Mouse (Mus musculus) left cerebral cortex, adult 2 months (tissue): ENCODE measurements around the gene F12. TPM values are rescaled to one million over a fixed set of nuclear protein-coding genes. Genes with fewer than 3 reads are reported as not detected.

ENCODE experiments used
- DNase-seq, 2 experiments: peaks; one replicate each; pipeline ENCODE4 v3.0.0; 2021 to 2022; ENCODE audit warnings: low spot score in 2 of 2, mixed read lengths in 1 of 2; ENCODE audit errors: extremely low spot score in 1 of 2
- H3K27ac ChIP-seq: fragments of 200-600 bp; 2 replicates; pipeline ENCODE4 v1.8.1; 2022
- H3K4me3 ChIP-seq: fragments of 200-600 bp; 2 replicates; pipeline ENCODE4 v1.8.1; 2022
- CTCF ChIP-seq: fragments of 200-600 bp; IDR thresholded peaks from 2 replicates; pipeline ENCODE4 v1.8.1; 2022; ENCODE audit warnings: antibody characterized with exemption, mild to moderate bottlenecking, moderate library complexity
- intact Hi-C: fragments of 180-260 bp; cut with DNase I; formaldehyde crosslinking; loops from one replicate; pipeline ENCODE4 v1.15.1; 2025
- long read RNA-seq, 2 experiments: library from polyadenylated mRNA; stranded (forward); transcript quantifications; one replicate each; pipeline ENCODE4 v2.0.0; 2021; ENCODE audit warnings: borderline mapping rate in 2 of 2
- total RNA-seq, 2 experiments: library from RNA; stranded (reverse); gene quantifications; 2 replicates each; pipeline ENCODE4 v1.2.3; 2021

The F12 gene
- 1 to 10 TPM in 1 of 2 experiments, under 1 TPM in 1; 0.95 to 1.3 TPM for total RNA-seq
- long read RNA-seq, experiment 1, partial matches to known transcripts = 1 of 4 reads
- long read RNA-seq, experiment 1, other reads (novel, unspliced or antisense) = 3 of 4 reads
- long read RNA-seq, experiment 2, partial matches to known transcripts = 0 of 3 reads
- long read RNA-seq, experiment 2, other reads (novel, unspliced or antisense) = 3 of 3 reads

DNA sequence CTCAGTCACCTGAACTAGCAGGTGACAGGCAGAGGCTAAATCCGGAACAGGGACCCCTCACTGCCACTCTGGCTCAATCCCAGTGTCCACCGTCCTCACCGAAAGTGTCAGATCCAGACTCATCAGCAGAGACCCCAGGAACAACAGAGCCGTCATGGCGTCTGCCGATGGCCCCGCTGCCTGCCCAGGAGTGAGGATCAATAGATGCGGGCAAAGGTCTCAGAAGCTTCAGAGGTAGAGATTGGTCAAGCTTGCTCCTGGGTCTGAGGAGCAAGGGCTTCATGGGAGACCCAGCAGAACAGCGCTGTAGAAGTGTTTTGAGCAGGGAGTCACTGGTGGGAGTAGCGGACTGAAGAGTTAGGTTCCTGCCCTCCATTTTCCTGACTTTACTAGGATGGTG, at the start of gene F12:
Gene F12 (minus strand): TSS at position 181 of the 400 bp plus-strand sequence.
- TF ChIP-seq CTCF = no peak
- no peak for DNase-seq
- intact Hi-C loops = no loop called here
- H3K27ac ChIP-seq = no peak within 1 kb of the TSS
- H3K4me3 ChIP-seq = no peak within 1 kb of the TSS

DNA sequence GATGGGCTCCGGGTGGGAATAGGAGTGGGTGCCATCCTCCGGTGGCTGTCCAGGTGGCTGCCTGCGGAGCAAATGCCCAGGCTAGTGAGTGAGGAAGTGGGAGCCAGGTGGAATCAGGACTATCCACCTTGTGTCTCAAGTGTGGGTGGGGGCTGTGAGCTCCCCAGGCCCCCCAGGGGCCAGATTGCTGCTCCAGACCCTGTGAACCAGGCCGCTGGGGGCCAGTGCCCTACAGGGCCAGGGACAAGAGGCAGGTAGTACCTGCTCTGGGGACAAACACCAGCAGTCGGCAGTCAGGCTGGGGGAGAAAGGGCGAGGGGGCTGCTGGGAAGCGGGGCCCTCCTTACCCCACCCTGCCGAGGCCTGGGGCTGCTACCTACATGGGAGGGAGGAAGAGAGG, 49.7 kb upstream of the F12 start:
- DNase-seq = peak in 1 of 2 experiments; percentile 13
- intact Hi-C loops = no loop called here
- no peak overlapping the region for H3K4me3 ChIP-seq
- no peak overlapping the region for H3K27ac ChIP-seq
- TF ChIP-seq CTCF = no peak

DNA sequence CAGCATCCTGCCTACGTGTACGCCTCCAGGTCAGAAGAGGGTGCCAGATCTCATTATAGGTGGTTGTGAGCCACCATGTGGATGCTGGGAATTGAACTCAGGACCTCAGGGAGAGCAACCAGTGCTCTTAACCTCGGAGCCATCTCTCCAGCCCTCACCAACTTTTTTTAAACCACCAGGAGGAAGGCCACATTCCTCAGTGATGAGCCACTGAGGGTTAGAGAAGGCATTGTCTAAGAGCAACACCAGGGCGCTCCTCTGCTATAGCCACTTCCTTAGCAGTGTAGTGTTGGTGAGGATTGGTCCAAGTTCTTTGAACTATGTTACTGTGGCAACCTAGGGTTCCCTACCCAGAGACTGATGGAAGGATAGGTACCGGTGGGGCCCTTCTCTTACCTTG, 49.2 kb upstream of the F12 start:
- TF ChIP-seq CTCF = no peak
- Histone ChIP-seq H3K27ac (no peak overlapping the region; the same call in 1 of the 2 replicates), H3K4me3 (no peak overlapping the region)
- no peak for DNase-seq
- intact Hi-C loops = no loop called here

DNA sequence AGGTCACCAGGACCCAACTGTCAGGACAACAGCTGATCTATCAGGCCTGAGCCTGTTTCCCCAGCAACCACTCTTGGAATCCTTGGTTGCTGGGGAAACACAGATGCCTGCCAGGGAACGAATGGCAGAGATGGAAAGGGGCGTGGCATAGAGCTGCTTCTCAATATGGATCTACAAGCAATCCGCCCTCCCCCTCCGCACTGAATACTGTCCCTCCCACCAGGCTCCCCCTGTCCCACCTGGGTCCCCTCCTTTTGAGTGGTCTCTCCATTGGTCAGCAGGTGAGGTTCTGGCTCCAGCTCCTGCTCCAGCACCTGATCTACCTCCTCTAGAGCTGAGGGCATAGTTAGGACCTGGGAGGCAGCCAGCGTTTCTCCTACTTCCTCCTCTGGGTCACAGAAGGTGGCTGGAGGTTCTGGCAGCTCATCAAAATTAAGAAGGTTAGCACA, 48.1 kb upstream of the F12 start:
- DNase-seq = peak in 1 of 2 experiments; percentile 69
- no peak overlapping the region for H3K4me3 ChIP-seq
- H3K27ac ChIP-seq = peak overlapping the region; percentile 56
- intact Hi-C loops = loop anchor here (5.0 kb wide), 1 partner anchor 147 kb away; the partner anchor contains the start of gene Mxd3
- no peak for TF ChIP-seq CTCF

DNA sequence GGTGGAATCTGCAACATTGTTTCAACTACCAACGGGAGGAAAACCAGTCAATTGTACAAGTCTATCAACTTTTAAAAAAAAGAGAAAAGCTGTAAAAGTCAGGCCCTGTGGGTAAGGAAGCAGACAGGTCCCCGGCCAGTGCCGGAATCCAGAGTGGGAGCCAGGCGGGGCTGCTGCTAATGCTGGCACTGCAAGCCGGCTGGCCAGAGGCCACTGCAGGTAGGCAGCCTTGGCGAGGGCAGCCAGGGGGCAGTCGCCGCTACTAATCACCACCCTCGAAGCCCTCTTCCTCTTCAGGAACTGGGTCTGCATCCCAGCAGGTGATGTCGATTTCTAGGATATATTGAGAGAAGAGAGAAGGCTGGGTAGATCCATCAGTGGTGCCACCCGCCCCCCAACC, 47.4 kb upstream of the F12 start:
- intact Hi-C loops = loop anchor here (5.0 kb wide), 1 partner anchor 147 kb away; the partner anchor contains the start of gene Mxd3
- no peak for TF ChIP-seq CTCF
- no peak for DNase-seq
- Histone ChIP-seq H3K4me3 (no peak overlapping the region), H3K27ac (no peak overlapping the region; the same call in 1 of the 2 replicates)

DNA sequence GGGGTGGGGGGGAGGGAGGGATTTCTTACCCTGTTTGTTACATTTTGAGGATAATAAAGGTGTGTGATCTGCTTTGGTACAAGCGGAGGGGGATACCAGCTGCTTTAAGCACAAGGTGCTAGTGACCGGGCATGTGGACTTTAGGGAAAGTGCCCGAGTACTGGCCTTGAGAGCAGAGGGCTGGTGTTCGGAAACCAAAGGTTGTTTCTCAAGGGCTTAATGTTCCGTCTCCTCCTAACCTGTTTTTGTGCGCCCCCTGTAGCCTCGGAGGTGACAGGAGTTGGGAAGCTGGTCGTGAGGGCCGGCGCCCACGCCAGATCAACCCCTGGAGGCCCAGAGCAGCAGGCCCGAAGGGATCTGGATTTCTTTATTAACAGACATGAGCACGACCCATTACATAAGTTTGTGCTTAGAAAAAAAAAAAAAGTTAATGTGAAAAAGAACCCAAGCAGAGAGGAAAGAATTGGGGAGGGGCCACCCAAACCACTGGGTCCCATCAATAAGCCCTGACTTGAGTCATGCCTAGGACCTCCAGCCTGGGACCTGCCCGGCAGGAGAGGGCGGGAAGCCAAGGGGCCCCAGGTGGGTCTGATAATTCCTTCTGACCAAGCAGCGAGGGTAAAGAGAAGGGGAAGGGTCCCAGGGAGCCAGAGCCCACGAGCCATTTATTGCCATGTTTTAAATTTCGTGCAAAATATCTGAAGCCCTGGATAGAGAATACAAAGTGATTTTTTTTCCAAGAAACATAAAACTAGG, 46.7 kb upstream of the F12 start:
- DNase-seq = no peak
- peak overlapping the region; percentile 66 for H3K4me3 ChIP-seq
- peak; percentile 15 for TF ChIP-seq CTCF
- intact Hi-C loops = loop anchor here (5.0 kb wide), 1 partner anchor 146 kb away; the partner anchor contains the start of gene Mxd3
- H3K27ac ChIP-seq = peak overlapping the region; percentile 88

DNA sequence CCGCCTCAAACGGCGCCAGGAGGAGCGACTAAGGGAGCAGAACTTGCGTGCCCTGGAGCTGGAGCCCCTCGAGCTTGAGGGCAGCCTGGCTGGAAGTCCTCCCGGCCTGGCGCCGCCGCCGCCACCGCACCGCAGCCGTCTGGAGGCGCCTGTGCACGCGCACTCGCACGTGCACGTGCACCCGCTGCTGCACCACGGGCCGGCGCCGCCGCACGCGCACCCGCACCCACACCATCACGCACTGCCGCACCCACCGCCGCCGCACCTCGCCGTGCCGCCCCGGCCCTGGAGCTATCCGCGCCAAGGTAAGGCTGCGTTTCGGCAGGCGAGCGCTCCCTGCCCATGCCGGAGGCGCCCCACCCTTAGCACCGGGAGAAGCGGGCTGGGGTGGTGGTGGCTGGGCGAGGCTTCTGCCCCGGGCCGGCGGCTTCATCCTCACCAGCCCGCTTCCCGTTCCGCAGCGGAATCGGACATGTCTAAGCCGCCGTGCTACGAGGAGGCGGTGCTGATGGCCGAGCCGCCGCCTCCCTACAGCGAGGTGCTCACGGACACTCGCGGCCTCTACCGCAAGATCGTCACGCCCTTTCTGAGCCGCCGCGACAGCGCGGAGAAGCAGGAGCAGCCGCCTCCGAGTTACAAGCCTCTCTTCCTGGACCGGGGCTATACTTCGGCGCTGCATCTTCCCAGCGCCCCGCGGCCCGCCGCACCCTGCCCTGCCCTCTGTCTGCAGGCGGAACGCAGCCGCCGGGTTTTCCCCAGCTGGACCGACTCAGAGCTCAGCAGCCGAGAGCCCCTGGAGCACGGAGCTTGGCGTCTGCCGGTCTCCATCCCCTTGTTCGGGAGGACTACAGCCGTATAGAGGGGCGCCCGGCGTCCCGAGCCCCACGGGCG, 45.8 kb upstream of the F12 start:
- Histone ChIP-seq H3K27ac (peak overlapping the region; percentile 88), H3K4me3 (peak overlapping the region; percentile 66)
- peak; percentile 81 to 83 for DNase-seq
- TF ChIP-seq CTCF = no peak
- intact Hi-C loops = loop anchor here (5.0 kb wide), 1 partner anchor 145 kb away; the partner anchor contains the start of gene Mxd3

DNA sequence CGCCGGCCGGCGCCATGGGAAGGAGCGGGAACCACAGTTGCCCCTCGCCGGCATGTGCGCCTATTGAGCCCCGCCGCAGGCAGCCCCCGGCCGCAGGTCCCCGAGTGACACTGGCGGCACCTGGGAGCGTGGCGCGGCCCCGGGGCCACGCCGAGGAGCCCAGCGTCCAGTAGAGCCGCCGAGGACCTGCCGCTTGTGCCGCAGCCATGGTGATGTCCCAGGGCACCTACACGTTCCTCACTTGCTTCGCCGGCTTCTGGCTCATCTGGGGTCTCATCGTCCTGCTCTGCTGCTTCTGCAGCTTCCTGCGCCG, 45.2 kb upstream of the F12 start:
- peak overlapping the region; percentile 88 for H3K27ac ChIP-seq
- intact Hi-C loops = loop anchor here (1.0 to 5.0 kb wide), 3 partner anchors 53 to 144 kb away; partner anchors contain the start of gene Mxd3
- DNase-seq = no peak
- TF ChIP-seq CTCF = no peak
- peak overlapping the region; percentile 66 for H3K4me3 ChIP-seq

DNA sequence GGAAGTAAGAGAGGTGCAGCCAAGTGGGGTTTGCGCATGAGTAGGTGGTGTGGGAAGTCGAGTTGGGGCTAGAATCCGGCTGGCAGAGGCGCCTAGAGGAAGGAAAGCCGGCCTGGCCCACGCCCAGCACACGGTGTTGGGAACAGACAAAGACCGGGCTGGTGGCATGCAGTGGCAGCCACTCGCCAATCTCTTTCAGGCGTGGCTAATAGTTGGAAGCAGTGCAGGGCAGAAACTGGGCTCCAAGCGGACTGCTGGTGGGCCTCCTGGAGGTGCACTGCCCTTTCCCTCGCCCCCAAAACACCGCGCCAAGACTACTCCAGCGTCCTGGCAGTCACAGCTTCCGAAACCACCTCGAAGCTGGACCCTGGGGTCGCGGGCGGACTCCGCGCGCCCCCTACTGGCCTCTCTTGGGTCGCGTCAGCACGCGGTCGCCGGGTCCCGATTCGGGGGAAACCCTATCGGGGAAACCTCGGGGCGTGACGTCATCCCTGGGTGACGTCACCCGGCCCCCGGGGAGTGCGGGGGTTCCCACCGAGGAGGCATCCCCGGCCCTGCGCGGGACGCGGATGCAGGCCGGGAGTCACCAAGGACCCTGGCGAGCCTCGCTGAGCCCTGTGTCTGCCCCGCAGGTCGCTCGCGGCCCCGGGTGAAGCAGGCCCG, 44.7 kb upstream of the F12 start:
- intact Hi-C loops = loop anchor here (1.0 to 5.0 kb wide), 3 partner anchors 53 to 144 kb away; partner anchors contain the start of gene Mxd3
- Histone ChIP-seq H3K27ac (peak overlapping the region; percentile 88), H3K4me3 (peak overlapping the region; percentile 66)
- DNase-seq = peak; percentile 82 to 85
- peak; percentile 84 for TF ChIP-seq CTCF

DNA sequence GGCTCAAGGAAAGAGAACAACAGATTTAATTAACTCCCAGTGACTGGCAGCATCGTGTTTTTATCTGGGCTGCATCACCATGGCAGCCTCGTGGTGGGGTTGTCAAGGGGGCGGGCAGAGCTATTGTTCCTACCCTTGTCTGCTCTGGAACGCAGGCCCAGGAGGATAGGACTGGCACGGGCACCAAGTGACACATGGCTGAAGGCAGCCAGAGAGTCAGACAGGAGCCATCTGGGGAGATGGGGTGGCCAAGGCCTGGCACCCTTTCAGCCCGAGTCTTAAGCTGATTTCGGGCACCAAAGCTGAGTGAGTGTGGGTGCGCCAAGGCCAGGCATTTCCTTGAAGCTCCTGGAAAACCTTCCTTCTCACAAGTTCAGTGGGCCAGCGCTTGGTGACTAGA, 43.8 kb upstream of the F12 start:
- peak in 1 of 2 experiments; percentile 50 for DNase-seq
- TF ChIP-seq CTCF = no peak
- intact Hi-C loops = loop anchor here (5.0 kb wide), 1 partner anchor 143 kb away; the partner anchor contains the start of gene Mxd3
- Histone ChIP-seq H3K27ac (peak overlapping the region; percentile 88), H3K4me3 (no peak overlapping the region)

DNA sequence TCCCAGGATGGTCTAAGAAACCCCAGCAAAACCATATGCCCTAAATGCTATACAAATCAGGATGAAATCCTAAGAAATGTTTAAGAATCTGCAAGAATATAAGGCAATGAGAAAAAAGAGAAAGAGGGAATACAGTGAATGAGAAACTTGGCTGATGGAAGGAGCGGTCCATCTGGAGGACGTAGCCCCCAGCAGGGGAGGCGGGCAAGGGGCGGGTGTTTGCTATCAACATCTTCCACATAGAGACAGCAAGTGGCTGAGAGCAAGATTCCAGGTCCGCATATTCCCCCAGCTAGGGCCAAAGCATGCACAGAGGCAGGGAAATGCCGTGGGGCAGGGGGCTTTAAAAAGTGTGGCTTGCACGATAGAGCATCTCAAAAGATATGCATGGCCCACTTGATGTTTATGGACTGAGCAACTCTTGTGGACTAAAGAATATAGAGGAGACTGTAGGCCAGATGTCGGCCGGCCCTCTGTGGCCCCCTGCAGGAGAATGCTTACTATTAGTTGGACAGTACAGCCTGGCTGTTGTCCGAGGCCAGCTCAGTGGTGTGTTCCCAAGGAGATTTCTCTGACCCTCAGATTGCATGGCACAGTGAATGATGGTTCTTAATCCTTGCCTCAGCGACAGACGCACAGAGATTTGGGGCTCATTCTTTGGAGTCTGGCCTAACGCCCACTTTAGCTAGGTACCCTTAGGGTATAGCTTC, 42.4 kb upstream of the F12 start:
- TF ChIP-seq CTCF = peak; percentile 50
- H3K27ac ChIP-seq = peak overlapping the region; percentile 15
- intact Hi-C loops = no loop called here
- no peak for DNase-seq
- H3K4me3 ChIP-seq = no peak overlapping the region
